Mouse (Mus musculus): ENCODE data around the gene Exosc8.

Gene Exosc8

GRCm38 (mm10) chr3:54681310-54682204 is 53.6 kb downstream of the Exosc8 start:
- no peak for DNase-seq (ENCODE audit: low spot score)

Data from testis, postnatal 10 days (tissue).